ENCODE assay signal across 8 mouse cellular contexts in the genomic region with DNA sequence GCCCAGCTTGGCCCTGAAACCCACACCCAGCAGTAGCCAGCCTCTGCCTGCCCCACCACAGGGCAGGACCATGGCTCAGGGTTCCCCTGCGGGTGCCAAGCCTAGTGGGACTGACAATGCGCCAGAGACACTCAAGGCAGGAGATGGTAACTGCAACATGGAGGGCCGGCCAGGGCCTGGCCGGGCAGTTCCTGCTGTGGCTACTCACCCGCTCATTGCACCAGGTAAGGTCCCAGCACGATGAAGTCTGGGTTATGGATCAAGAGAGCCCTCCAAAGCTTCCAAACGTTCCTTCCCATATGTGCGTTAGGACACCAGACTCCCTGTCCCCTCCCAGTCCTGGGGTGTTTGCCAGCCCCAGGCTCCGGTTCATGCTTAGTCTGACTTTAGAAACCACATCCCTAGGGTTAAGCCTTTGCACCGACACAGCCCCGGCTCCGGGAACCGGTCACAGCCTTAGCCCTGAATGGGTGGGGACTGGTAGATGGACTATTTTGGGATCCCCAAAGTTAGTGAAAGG. TPM values are rescaled to one million over a fixed set of nuclear protein-coding genes. Genes with fewer than 3 reads are reported as not detected.
DNase-seq lines count a peak whose midpoint lies in the region; ATAC-seq lines count a peak whose summit lies in the region.

No protein-coding gene starts in this region.

- no peaks in the 10 kb centered on the region for H3K9me3 ChIP-seq in embryonic facial prominence, embryonic 11.5 days (replicated peaks; ENCODE audit: control insufficient read depth, low read length)
- no peaks in the 10 kb centered on the region for H3K9me3 ChIP-seq in kidney, embryonic 16.5 days (ENCODE audit: low read length)
- H3K9me3 ChIP-seq in stomach, embryonic 14.5 days (ENCODE audit: control insufficient read depth, low read depth, low read length): no peaks in the 10 kb centered on the region

- H3K9ac ChIP-seq in embryonic facial prominence, embryonic 11.5 days (replicated peaks; ENCODE audit: low read length): peak overlapping the region; percentile 45; the same call in 1 of the 2 replicates
- peak overlapping the region; percentile 65 for H3K9ac ChIP-seq in kidney, embryonic 16.5 days (replicated peaks; ENCODE audit: low read length)
- H3K9ac ChIP-seq in stomach, embryonic 14.5 days (replicated peaks; ENCODE audit: low read depth, low read length): no peak overlapping the region

- no peaks in the 10 kb centered on the region for H3K36me3 ChIP-seq in embryonic facial prominence, embryonic 11.5 days (replicated peaks; ENCODE audit: control insufficient read depth, insufficient read depth, low read depth, low read length)
- 0 out of 2 replicates have a peak, but pooled peaks cover 4% of the 10 kb centered on the region for H3K36me3 ChIP-seq in kidney, embryonic 16.5 days (ENCODE audit: insufficient read depth, low read length)
- no peaks in the 10 kb centered on the region for H3K36me3 ChIP-seq in stomach, embryonic 14.5 days (ENCODE audit: control insufficient read depth, insufficient read depth, low read length)

- no peak for ATAC-seq in embryonic facial prominence, embryonic 11.5 days (replicated peaks; ENCODE audit: insufficient number of reproducible peaks, low FRiP score, low TSS enrichment, low read depth)
- ATAC-seq in kidney, embryonic 16.5 days (ENCODE audit: low FRiP score, low TSS enrichment): peak; percentile 43; the same call in 1 of the 2 replicates
- no peak for ATAC-seq in stomach, embryonic 14.5 days (ENCODE audit: insufficient number of reproducible peaks, insufficient read depth, low FRiP score, low read depth)

- 33% methylated on average over 13 of the region's 13 CpGs for WGBS in embryonic facial prominence, embryonic 11.5 days
- 60% methylated on average over 13 of the region's 13 CpGs for WGBS in kidney, embryonic 16.5 days
- WGBS in stomach, embryonic 14.5 days: 55% methylated on average over 13 of the region's 13 CpGs

- H3K4me2 ChIP-seq in embryonic facial prominence, embryonic 11.5 days (ENCODE audit: low read depth, low read length): peak overlapping the region; percentile 44
- peak overlapping the region; percentile 66 for H3K4me2 ChIP-seq in kidney, embryonic 16.5 days (replicated peaks; ENCODE audit: low read depth, low read length)
- peak overlapping the region; percentile 35 for H3K4me2 ChIP-seq in stomach, embryonic 14.5 days (replicated peaks; ENCODE audit: low read depth, low read length)

- no peaks in the 10 kb centered on the region for H3K27me3 ChIP-seq in embryonic facial prominence, embryonic 11.5 days (ENCODE audit: control insufficient read depth, insufficient read depth, low read length)
- H3K27me3 ChIP-seq in kidney, embryonic 16.5 days (ENCODE audit: insufficient read depth, low read length): no peaks in the 10 kb centered on the region
- no peaks in the 10 kb centered on the region for H3K27me3 ChIP-seq in stomach, embryonic 14.5 days (ENCODE audit: control insufficient read depth, insufficient read depth, low read length)

- H3K4me1 ChIP-seq in embryonic facial prominence, embryonic 11.5 days (ENCODE audit: control insufficient read depth, insufficient read depth, low read length): peaks cover 15% of the 10 kb centered on the region
- H3K4me1 ChIP-seq in kidney, embryonic 16.5 days (ENCODE audit: insufficient read depth, low read length): peaks cover 41% of the 10 kb centered on the region
- peaks cover 30% of the 10 kb centered on the region for H3K4me1 ChIP-seq in stomach, embryonic 14.5 days (ENCODE audit: control insufficient read depth, insufficient read depth, low read length)

- DNase-seq in gastrocnemius, postnatal 14 days: peak; percentile 49
- DNase-seq in gastrocnemius, postnatal 4 days (ENCODE audit: low spot score in 2 of 2): no peak
- peak; percentile 83 for DNase-seq in 3134 (ENCODE audit: extremely low read depth, insufficient read length, low spot score)
- DNase-seq in embryonic facial prominence, embryonic 11.5 days (ENCODE audit: low spot score): no peak
- DNase-seq in retina, postnatal 1 day: no peak
- no peak for DNase-seq in right cerebral cortex, postnatal 25 days

- no peak overlapping the region for H3K27ac ChIP-seq in embryonic facial prominence, embryonic 11.5 days (replicated peaks; ENCODE audit: low read depth, low read length)
- H3K27ac ChIP-seq in kidney, embryonic 16.5 days (ENCODE audit: low read length): peak overlapping the region; percentile 72
- peak overlapping the region; percentile 11; the same call in 1 of the 2 replicates for H3K27ac ChIP-seq in stomach, embryonic 14.5 days (ENCODE audit: low read length)

- intact Hi-C loops in gastrocnemius, postnatal 14 days (cut with DNase I; ENCODE audit: low total_unique reads): loop anchor here (5.0 kb wide), 1 partner anchor 145 kb away; no protein-coding TSS in a partner anchor

- peak overlapping the region; percentile 9; the same call in 1 of the 2 replicates for H3K4me3 ChIP-seq in embryonic facial prominence, embryonic 11.5 days (ENCODE audit: low read depth, low read length)
- H3K4me3 ChIP-seq in kidney, embryonic 16.5 days (ENCODE audit: low read length): peak overlapping the region; percentile 45
- H3K4me3 ChIP-seq in stomach, embryonic 14.5 days (ENCODE audit: low read depth, low read length): peak overlapping the region; percentile 4; the same call in 1 of the 2 replicates

RNA-seq across cellular contexts. Expression of gene A3galt2, which starts 43.0 kb away (rescaled TPM):
- under 1 TPM; 0.06 to 0.18 TPM for total RNA-seq in gastrocnemius, postnatal 14 days (2021)
- under 1 TPM; 0.26 to 0.37 TPM for total RNA-seq in gastrocnemius, postnatal 4 days (2021)
- polyA plus RNA-seq in embryonic facial prominence, embryonic 11.5 days (2014; fragmentation: Nextera tagmentation; extraction: Ambion mirVana): 0.11 and 0.18 TPM in 2 replicates
- polyA plus RNA-seq in kidney, embryonic 16.5 days (2015; fragmentation: Nextera tagmentation; extraction: Ambion mirVana): 0.24 and 0.35 TPM in 2 replicates
- 0.20 and 0.27 TPM in 2 replicates for polyA plus RNA-seq in stomach, embryonic 14.5 days (2014; fragmentation: Nextera tagmentation; extraction: Ambion mirVana)

RNA-seq across cellular contexts. Expression of gene Phc2, which starts 57.7 kb away (rescaled TPM):
- 10 to 100 TPM; 27.1 to 27.9 TPM for total RNA-seq in gastrocnemius, postnatal 14 days (2021)
- 10 to 100 TPM; 47.2 to 52.7 TPM for total RNA-seq in gastrocnemius, postnatal 4 days (2021)
- polyA plus RNA-seq in embryonic facial prominence, embryonic 11.5 days (2014; fragmentation: Nextera tagmentation; extraction: Ambion mirVana): 65.7 and 68.0 TPM in 2 replicates
- polyA plus RNA-seq in kidney, embryonic 16.5 days (2015; fragmentation: Nextera tagmentation; extraction: Ambion mirVana): 19.4 and 21.4 TPM in 2 replicates
- 20.3 and 22.9 TPM in 2 replicates for polyA plus RNA-seq in stomach, embryonic 14.5 days (2014; fragmentation: Nextera tagmentation; extraction: Ambion mirVana)

Comparison
In these comparisons a context has a peak if more than half of its experiments do, and no peak if none do; other contexts are left out.
1. DNase-seq: peak in gastrocnemius, postnatal 14 days (single experiment) and 3134 (single experiment); none in gastrocnemius, postnatal 4 days (0 of 2), embryonic facial prominence, embryonic 11.5 days (single experiment), retina, postnatal 1 day (single experiment) and right cerebral cortex, postnatal 25 days (single experiment).
2. Peak in every context shown above with its lines, with median percentiles within 50 percentile points of each other: H3K4me2 ChIP-seq and H3K4me3 ChIP-seq.